Mouse (Mus musculus): ENCODE results near the gene Nek2. TPM values are rescaled to one million over a fixed set of nuclear protein-coding genes. Genes with fewer than 3 reads are reported as not detected.

Gene Nek2
- polyA plus RNA-seq, 1 experiment from 2014 or later = 49.4 TPM

Other genes with a start within 250 kb of the Nek2 start
- gene Dtl, start 245.9 kb upstream of the Nek2 start, polyA plus RNA-seq (2016; fragmentation: Nextera tagmentation; extraction: Ambion mirVana) = 59.6 and 60.2 TPM in 2 replicates
- gene Ints7, start 245.8 kb upstream of the Nek2 start, polyA plus RNA-seq (2016; fragmentation: Nextera tagmentation; extraction: Ambion mirVana) = 39.5 and 41.3 TPM in 2 replicates
- gene Lpgat1, start 103.6 kb upstream of the Nek2 start, polyA plus RNA-seq (2016; fragmentation: Nextera tagmentation; extraction: Ambion mirVana) = 21.4 and 21.8 TPM in 2 replicates
- gene Slc30a1, start 85.3 kb downstream of the Nek2 start, polyA plus RNA-seq (2016; fragmentation: Nextera tagmentation; extraction: Ambion mirVana) = 6.0 and 7.2 TPM in 2 replicates
- gene Rd3, start 155.9 kb downstream of the Nek2 start, polyA plus RNA-seq (2016; fragmentation: Nextera tagmentation; extraction: Ambion mirVana) = 0.13 and 0.19 TPM in 2 replicates

Measured in liver, embryonic 12.5 days (tissue).